Mouse (Mus musculus) cerebellum, adult 8-10 months (tissue): ENCODE results near the gene Asb16.

Source experiments
- DNase-seq: peaks from one replicate; pipeline ENCODE4 v3.0.0; 2022

Gene Asb16

DNA sequence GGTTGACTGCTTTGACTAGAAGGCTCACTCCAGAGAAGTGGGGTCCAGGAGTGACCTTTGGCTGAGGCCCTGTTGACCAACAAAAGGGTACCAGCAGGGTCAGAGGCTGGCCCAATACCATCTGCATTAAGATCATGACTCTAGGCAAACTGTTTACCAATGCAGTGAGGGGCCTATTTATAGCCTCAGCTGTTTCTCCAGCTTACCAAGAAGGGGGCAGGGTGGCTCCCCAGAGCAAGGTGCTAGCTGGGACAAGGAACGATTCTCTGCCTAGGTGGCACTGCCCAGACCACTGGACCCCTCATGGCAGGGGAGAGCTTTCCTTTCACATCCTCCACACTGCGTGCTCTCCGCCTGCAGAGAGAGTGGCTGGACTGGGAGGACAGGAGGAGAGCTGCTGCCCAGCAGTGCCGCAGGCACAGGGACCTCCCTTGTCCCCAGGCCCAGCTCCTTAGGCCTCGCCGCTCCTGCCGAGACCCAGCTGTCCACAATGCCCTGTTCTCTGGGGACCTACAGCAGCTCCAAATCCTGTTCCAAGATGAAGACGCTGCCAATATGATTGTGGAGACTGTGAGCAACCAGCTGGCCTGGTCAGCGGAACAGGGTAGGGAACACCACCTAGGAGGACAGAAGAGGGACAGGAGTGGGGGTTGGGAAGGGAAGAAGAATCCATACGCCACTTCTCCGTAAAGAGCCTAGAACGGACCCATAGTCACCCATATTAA, at the start of gene Asb16:
Asb16 (plus strand) TSS at position 224 of the 725 bp plus-strand sequence.
- DNase-seq: no peak

- peak; percentile 92 for DNase-seq
Measured at GRCm38 (mm10) chr11:102218783-102219182, 49.8 kb upstream of the Asb16 start.

GRCm38 (mm10) chr11:102219247-102219993, 49.1 kb upstream of the Asb16 start:
- peak; percentile 61 for DNase-seq

GRCm38 (mm10) chr11:102219994-102220346, 48.6 kb upstream of the Asb16 start:
- peak; percentile 72 for DNase-seq

DNA sequence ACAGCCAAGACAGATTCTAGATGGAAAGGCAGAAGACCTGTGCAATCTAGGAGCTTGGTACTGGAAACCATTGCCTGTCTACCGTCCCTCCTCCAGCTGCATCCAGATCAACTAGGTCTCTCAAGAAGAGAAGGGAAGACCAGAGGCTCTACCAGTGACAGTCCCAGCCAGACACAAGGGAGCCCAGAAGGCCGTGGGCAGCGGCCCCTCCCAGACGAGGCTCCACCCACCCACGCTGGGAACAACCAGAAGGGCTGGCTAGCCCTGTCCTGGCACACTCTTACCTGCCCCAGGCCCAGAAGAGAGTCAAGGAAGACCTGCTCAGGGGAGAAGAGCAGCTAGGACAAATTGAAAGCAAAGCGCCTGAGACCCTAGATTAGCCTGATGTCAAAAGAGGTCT, 48.1 kb upstream of the Asb16 start:
- DNase-seq: peak; percentile 32

- peak; percentile 19 for DNase-seq
Measured at GRCm38 (mm10) chr11:102221243-102221953, 47.1 kb upstream of the Asb16 start.

DNA sequence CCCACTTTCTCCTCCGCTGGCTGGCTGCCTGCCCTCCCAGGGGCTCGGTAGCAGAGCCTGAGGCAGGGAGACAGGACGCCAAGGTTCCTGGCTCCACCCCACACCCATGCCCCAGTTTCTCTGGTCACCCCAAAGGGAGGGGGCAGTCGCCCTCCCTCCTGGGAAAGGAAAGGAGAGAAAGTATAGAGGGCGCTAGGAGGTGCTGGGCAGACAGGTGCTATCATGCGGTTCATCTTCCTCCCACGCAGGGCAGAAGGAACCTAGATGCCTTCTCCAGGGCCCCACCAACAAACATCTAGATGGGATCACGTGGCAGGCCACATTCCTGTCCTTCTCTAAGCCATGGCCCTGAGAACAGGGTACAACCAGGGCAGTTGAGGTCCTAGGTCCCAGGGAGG, 46.6 kb upstream of the Asb16 start:
- peak; percentile 57 for DNase-seq

- no peak for DNase-seq
Measured at GRCm38 (mm10) chr11:102223166-102223565, 45.4 kb upstream of the Asb16 start.

DNA sequence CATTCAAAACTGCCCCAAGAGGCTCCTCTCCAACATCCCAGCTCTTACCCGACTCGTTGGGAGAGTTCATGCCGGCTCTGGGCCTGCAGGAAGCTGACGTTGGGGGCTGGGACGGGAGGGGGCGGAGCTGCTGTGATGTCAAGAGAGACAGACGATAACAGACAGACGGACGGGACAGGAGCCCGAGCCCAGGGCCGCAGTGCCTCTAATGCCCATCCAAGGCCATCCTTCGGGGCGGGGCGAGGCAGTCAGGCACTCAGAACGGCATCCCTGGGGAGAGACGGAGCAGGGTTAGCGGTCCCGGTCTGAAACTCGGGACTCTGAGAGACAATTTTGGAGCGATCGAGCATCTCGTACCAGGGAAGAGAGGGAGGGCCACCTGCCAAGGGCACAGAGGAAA, 43.9 kb upstream of the Asb16 start:
- DNase-seq: no peak

DNA sequence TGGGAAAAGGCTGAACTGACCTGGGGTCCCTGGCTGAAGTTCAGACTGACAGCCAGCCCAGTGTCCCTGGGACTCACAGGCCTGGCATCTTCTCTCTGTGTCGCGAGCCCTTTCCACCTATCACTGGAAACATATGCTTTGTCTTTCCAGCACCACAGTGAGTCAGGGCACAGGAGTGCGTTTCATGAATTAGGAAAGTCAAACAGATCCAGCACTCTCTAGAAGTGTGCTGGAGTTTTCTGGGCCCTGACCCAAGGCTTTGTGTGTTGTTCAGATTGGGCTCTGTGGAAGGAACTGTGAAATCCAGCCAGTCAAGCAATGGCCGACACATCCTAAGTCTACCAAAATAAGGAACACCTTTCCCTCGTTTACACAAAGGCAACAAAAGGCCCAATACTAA, 43.3 kb upstream of the Asb16 start:
- DNase-seq: no peak

DNA sequence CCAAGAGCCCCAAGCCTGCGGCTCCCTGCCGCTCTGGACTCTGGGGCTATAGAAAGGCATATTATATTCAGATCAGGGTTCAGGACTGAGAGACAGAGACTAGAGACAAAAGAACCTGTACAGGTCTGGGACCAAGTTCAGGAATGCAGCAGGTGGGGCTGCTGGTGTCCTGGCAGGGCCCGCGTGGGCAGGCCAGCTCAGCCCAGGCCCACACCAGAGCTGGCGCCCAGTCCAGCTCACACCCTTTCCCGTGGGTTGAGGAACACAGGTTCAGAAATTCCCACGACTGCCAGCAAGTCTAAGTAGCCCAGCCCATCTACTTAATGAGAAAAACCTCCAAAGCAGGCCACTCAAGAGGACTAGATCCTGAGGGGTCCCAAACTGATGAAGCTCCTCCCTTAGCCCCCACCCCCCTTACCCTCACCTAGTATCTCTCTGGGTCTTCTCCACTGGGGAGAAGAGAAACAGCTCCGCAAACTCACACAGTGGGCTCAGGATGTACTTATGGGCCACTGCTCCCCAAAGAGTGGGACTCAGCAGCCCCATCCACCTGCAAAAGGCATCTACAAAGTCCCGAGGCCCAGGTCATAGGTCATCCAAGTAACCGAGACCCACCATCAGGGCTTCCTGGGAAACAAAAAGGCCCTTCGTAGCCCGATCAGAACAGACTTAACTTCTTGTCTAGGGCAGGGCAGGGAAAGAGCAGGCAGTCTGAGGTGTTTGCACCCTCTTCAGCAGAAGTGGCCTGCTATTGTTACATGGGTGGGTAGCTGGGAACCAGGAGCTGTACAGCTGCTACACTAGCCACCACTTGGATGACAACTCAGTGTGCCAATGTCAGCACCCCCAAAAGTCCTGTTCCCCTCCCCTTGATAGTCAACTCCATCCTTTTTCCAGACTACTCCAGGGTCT, 42.2 kb upstream of the Asb16 start:
- DNase-seq: peak; percentile 29

DNA sequence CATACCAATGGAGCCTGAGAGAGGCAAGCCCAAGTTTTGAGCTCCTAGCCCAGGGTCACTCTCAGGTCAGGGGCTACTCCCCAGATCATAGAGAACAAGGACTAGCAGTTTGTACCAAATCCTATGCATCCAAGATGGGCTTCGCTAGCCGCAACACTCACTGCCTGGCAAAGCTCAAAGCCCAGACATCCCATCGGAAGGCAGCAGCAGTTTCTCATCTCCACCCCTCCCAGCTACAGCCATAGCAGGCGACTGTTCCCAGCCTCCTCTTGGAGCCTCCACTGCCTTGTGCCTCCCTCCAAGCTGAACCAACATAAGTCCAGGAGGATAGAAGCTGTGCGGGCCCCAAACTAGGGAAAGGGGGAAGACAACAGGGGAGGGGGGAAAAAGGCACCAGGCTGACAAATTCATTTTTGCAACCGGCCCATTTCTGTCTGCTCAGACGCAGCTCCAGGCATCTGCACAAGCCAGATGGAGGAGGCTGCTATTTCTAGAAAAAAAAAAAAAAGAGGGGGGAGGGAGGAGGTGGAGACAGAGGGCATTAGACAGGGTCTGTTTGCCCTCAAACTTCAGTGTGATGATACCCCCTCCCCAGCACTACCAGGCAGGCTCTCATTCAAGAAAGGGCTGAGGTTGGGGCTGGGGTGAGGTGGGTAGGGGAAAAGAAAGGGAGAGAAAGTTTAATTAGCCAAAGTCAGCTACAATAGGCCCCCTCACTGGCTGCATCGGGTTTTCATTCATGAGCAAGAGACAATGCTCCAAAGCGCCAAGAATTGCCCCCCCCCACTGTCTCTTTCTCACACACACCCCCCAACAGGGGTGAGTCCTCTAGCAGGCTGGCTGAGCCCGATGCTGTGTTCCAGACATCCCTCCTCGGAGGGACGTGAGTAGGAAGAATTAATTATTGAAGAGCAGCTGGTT, 41.0 kb upstream of the Asb16 start:
- DNase-seq: peak; percentile 21

DNA sequence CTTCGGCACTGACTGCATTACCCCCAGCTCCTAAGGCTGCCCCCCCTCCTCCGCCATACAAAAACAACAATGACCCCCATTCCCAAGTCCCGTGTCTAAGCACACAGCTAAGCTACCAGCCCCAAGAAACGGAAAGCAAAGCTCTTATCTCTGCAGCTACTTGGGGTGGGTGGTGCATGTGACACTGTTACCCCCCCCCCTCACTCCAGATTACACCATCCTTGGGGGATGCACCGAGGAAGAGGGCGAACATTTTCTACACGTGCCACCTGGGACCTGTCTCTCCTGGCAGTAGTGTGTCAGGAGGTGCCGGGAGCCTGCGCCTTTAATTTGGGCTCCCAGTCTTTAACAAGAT, 40.4 kb upstream of the Asb16 start:
- DNase-seq: no peak

- no peak for DNase-seq
Measured at GRCm38 (mm10) chr11:102228646-102229268, 39.8 kb upstream of the Asb16 start.

DNA sequence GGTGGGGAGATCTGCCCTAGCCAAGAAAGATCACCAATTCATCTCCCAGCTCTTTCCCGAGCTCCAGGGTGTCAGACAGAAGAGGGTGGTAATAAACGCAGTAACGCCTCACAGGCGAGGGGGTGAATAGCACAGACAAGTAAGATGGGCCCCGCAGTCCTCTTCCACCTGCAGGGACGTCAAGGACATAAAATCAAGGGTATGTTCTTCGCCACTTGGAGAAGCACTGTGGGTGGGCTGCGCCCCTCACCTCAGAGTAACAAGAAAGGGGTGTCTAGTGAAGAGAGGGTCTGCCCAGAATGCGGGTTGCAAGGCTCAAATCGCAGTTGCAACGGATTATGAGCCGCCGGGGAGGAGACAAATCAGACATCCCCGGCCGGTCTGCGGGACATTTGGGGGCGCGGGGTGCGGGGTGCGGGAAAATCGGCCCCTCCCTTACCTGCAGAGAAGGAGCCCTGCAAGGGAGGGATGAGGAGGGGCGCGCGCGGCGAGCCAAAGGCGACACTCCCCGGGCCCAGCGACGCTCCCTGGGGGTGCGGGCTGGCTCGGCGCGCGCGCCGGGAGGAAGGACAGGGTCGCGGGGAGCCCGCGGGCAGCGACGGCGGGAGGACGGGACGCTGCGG, 39.1 kb upstream of the Asb16 start:
- no peak for DNase-seq

DNA sequence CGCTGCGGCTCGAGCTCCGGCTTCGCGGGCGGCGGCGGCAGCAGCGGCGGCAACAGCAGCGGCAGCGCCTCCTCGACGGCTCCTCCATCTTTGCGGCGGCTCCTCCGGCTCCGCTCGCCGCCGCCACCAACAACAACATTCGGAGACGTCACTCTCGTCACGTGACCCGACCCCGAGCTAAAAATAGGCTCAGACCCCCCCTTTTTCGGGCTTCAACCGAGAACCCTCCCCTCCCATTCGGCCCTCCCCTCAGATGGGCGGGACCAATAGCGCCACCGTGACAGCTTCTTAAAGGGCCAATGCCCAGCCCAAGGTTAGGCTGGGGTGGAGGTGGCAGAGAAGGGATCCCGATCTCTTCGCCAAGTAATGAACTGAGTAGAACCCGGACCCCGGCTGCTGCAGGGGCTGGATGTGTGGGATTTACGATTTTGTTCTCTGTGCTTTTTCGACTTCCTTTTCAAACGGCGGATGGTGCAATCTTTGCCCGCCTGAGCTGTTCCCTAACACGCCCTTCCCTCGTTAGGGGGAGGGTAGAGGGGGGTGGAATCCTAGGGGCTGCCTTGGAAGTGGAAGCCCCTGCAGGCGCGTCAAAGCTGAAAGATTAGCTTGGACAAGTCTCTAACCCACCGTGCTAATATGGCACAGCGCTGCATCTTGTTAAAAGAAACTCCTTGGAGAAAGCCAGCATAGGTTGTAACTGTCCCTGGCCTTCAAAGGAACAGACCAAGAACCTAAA, 38.4 kb upstream of the Asb16 start, which contains the start of gene Hdac5:
Hdac5 (minus strand) TSS at position 161 of the 736 bp plus-strand sequence.
- DNase-seq: peak; percentile 98

DNA sequence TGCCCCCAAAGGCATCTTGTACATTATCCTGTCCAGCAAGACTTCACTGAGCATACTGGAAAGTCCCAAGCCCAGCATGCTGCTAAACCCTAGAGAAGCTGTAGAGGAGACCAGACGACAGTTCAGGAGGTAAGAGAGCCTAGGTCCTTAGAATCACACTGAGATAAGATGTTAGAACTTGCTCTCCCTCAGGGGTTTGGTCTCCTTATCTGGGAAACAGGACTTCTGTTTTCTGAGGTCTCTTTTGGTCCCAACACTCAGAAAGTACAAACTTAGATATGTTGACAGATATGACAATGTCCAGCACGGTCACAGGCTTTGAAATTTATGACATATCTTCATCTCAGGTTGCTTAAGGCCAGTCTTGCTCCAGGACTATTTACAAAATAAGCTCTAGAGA, 32.5 kb upstream of the Asb16 start:
- DNase-seq: no peak

- DNase-seq: no peak
Measured at GRCm38 (mm10) chr11:102240636-102241035, 27.9 kb upstream of the Asb16 start.

DNA sequence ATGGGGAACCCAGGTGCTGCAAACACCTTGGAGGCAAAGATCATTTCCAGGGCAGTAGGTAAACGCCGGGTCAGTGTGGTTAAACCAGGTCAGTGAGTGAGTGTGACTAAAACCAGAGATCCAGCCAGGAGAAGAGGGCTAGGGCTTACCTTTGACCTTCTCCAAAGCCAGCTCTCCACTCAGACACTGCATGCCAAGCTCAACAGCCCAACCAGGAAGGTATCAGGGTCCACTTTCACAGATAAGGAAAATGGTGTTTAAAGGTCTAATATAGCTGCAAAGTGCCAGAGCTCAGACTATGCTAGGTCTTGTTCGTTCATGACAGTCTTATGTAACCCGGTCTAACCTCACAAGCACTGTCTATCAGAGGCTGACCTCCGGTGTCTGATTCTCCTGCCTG, 27.3 kb upstream of the Asb16 start:
- no peak for DNase-seq

GRCm38 (mm10) chr11:102241874-102242273, 26.7 kb upstream of the Asb16 start:
- DNase-seq: no peak
